Mouse (Mus musculus): ENCODE results near the gene Sipa1l1.

DNA sequence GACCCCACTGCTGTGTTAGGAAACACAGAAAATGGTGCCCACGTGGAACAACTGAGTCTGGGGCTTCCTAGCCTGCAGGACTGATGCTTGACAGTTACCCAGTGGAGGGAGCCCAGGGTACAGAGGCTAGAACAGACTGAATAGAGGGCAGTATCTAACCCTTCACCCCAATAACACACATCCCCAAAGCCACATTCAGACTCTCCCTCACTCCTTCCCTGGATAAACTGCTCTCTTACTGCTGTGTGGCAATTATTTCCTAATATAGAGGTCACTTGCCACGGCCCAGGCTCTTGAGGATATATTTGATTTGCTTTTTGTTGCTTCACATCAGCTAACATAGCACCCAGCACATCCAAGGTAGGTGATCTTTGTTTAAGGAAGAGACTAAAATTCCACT lies 307.5 kb downstream of the Sipa1l1 start:
- no peak for TF ChIP-seq CEBPB (IDR thresholded peaks at IDR 0.05; ENCODE audit: low read depth)
- TF ChIP-seq CTCF (IDR thresholded peaks at IDR 0.05; ENCODE audit: control insufficient read depth, insufficient read depth, insufficient read length): no peak
- no peak for TF ChIP-seq MYOG (IDR thresholded peaks at IDR 0.05; ENCODE audit: control insufficient read depth, extremely low read depth, insufficient read length)
- TF ChIP-seq FOSL1 (IDR thresholded peaks at IDR 0.05; ENCODE audit: insufficient read depth, low read length, poor library complexity, severe bottlenecking): no peak
- no peak for TF ChIP-seq MAX (IDR thresholded peaks at IDR 0.05)
- no peak for TF ChIP-seq USF1 (IDR thresholded peaks at IDR 0.05; ENCODE audit: low read depth)
- no peak for TF ChIP-seq MYOD1 (IDR thresholded peaks at IDR 0.05; ENCODE audit: control insufficient read depth, insufficient read length, low read depth)
